Mouse (Mus musculus) kidney, postnatal 36 days (tissue): Measurements from ENCODE around the gene Nphp1.

ENCODE experiments used
- DNase-seq, 2 experiments: peaks; one replicate each; pipeline ENCODE4 v3.0.0; 2021 to 2022; ENCODE audit warnings: mixed read lengths in 2 of 2

The Nphp1 gene

DNA sequence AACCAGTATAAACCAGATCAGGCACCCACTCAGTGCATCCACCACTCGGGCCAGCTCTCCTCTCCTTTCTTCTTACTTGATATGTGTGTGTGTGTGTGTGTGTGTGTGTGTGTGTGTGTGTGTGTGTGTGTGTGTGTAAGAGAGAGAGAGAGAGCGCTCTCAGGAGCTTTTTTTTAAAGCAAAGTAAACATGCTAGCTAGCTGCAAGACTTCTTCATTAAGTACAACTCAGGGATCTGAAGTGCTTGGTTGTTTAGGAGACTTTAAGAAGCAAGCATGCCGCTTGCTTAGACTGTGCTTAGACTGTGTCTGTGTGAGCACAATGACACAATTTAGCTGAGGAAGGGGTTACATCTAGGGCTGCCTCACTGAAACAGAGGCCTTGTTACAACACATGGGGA, 46.1 kb downstream of the Nphp1 start:
- no peak for DNase-seq

DNA sequence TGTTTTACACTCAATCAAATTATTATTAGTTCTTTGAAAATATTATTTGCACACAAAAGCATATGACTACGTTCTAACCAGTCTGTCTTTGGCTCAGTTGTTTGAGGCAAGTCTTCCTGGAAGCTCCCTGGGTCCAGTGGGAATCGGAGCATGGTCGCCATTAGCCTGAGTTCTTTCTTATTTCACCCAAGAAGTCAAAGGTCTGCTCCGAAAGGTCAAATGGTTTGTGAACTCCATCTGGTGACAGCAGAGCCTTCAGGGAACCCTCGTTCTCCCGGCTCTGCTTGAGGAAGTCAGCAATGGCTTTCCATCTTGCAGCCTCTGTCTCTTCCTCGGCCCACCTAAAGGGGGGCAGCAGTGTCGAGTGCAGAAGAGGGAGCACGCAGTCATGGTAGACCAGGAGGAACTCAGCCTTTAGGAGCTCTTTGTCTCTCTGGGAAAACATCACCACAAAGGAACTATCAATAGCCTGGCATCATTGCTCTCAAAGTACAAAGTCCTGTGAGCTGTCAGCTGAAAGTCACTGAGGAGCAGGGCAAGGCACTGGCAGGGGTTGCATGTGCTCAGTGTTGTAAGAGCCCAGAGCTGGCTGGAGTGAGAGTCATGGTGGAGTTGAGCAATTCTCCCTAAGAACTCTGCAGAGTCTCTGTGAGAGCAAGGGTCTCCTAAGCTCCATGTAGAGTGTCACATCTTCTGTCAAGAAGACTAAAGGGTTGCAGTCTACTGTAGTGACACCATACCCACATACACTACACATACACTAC, 47.8 kb downstream of the Nphp1 start:
- DNase-seq: no peak

DNA sequence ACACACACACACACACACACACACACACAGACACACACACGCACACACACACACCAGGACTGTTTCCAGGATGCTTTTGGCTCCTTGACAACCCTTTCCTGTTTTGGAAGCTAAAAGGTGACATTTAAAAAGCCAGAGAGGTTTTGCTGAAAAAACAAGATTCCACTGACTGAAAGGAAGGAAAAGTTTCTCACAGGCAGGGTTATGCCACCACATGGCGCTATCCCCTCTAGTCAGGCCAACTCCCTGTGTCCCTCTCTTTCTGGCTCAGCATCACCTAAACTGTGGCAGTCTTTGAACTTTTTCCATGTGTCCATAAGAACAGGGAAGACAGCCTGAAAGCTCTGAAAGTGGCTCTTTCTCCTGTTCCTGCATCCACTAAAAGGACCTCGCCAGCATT, 50.8 kb downstream of the Nphp1 start:
- peak; percentile 13 to 18 for DNase-seq

DNA sequence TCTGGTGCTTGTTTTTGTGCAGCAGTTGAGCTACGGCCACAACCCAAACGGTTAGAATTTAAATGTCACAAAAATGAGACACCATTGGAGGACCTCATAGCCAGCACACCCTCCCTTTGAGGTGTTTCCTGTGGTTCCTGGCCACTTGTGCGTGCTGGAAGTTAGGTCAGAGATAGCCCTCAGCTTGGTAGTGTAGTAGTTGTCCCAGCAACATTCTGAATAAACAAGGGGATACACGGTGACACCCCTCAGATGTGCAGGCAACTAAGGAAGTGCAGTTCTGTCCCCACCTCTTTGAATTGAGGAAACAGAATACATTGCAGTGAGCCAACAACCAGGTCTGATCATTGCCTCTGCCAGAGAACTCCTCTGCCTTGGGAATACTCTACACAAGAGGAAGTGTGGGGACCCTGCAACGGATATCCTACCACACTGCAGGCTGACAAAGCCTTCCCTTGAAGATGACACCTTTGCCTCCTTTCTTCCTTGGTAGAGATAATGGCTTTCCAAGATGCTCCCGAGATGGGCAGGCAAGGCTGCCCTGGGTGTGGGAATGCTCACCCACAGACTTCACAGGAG, 52.0 kb downstream of the Nphp1 start:
- peak; percentile 13 to 22 for DNase-seq

DNA sequence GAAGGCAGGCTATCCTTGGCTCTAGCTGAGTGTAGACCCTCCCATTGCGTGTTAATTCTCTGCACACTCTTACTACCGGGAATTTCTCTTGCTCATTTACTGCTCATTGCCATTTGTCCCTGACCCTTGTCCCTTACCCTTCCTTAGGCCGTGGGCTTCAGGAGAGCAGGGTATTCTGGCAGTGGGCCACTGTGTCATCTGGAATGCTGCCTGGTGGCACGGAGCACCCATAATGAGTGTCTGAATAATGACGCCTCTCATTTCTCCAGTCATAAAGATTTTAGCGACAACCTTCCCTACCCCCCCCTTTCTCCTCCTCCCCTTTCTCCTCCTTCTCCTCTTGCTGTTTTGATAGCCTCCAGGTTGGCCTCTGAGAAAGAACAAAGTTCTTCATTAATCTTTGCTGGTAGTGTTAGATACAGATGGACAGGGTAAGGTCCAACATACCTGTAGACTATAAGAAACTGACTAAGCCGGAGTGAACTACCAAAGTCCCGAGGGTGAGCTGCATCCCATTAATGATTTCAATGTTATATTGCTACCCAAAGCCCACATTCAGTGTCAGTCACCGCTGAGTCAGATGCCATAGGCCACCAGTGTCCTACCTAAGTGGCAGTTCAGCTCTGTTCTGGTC, 53.1 kb downstream of the Nphp1 start:
- peak in 1 of 2 experiments; percentile 49 for DNase-seq

DNA sequence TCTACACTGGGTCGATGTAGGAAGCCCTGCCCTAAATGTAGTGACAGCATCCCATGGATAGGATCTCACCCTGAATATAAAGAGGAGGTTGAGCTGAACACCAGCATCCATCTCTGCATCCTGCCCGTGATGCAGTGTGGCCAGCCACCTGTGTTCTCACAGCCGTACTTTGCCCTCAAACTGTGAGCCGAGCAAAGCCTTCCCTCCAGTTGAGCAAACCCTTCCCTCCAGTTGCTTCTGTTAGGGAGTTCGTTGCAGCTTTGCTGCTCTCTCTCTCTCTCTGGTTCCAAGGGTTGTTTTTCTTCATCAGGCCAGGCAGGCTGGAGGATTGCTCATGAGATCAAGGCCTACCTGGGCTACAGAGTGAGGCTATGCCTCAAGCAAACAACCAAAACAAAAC, 53.8 kb downstream of the Nphp1 start:
- peak in 1 of 2 experiments; percentile 16 for DNase-seq

DNA sequence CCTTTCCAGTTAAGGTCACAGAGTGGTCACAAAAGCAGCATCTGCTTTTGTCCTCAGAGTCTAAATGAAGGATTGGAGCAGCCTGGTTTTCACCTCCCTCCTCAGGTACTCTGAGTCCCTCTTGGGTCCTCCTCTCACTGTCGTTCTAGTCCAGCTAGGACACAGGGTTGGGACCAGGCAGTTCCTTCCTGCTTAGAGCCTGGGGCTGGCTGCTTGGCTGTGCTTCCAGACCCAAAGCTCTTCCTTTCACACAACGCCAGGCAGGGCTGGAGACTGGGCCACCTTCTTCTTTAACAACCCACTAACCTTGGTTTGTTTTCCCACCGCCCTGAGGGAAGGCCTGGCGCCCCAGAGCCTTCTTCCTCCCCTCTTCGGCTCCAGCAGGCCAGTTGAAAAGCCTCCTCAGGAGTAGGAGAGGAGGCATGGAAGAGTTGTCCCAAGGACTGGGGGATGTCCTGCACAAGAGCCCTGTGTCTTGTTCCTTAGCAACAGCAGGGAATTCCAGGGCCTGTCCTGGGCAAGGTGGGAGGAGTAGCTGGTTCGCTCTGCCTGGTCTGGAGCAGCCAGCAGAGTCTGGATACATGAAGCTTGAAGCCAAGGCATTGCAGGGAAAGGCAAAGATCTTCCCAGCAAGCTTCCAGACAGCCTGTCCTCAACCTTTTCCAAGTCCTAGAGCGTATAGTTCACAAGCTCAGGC, 58.2 kb downstream of the Nphp1 start:
- DNase-seq: peak in 1 of 2 experiments; percentile 18

DNA sequence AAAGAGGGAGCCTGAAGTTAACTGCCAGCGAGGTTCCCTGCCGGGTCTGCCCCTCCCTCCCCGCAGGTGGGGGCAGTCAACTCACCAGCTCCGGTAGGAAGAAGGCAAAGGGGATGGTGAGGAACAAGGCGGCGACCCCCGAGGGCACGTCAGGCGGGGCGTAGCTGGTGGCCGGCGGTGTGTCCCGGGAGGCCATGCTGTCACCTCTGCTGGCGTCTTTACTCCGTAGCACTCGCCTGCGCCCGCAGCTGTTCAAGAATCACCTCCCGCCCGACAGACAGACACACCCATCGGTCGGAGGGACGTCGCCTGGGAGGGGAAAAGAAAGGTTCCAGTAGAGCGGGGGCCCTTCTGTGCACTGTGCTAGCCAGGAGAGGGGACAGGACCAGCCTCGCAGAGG, 59.0 kb downstream of the Nphp1 start, which contains the start of gene Mall:
Gene Mall, minus strand, starts transcription at position 262 of the 400 bp plus-strand sequence.
- DNase-seq: peak in 1 of 2 experiments; percentile 18

DNA sequence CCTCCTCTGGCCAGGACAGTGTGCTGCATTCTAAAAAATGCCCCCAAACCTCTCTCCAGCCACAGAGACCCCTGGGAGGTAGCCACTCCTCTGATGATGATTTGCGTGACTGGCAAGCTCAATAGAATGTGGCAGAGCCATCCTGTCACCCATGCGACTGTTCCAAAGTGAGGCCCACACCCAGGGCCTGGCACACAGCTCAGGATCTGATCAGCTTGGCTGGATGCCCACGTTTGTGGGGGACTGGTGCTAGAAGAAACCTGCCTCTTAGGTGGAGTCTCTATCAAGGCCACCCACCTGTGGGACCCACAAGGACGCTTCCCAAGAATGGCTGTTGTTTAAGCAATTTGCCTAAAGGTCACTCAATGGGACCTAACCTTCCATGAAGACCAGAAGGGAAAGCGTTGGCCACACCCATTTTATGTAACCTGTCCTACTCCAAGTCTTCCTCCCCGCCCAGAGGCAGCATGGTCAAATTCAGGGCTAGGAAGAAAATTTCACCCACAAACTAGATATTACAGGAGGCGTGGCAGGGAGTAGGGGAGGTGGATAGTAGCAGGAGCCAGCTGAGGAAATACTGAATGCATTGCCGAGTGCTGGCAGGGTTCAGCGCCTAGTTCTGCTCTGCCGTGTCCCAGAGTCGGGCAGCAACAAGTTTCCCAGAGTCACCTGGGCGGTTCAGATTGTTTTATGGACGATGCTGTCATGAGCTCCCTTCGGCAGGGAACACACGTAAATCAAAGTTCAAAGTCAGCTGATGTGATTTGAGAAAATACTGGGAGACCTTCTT, 59.8 kb downstream of the Nphp1 start:
- DNase-seq: no peak

DNA sequence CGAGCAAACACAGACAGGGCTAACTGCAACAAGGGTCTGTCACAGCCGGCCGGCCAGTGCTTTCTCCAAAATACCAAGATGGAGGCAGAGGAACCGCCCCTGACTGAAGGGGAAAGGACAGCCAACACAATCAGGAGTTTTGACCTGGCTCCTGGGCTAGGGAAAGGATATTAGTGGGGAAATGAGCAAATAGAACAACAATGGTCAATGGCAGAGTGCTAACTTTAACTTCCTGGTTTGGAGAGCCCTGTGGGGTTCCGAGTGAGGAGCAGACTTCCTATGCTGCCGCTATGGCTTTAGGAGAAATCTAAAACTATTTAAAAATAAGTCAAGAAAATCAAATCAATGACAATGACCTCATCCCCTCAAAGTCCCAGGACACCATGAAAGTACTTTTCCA, 60.6 kb downstream of the Nphp1 start:
- DNase-seq: no peak

DNA sequence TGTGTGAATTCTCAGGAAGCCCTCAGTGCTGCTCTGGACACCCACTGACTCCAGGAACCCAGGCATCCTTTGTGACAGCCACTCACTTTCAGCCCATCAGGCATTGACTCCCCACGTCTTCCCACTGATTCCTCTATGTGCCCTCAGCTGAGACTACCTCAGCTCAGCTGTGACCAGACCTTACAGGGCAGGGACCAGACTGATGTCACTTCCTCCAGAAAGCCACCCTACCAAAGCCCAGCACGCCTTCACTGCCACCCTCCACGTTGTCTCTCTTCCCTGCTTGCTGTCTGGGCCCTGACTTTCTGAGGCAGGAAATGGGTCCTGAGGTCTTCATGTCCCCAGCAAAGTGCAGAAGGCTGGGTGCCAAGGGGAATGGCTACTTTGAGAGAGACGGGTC, 65.5 kb downstream of the Nphp1 start:
- DNase-seq: no peak

DNA sequence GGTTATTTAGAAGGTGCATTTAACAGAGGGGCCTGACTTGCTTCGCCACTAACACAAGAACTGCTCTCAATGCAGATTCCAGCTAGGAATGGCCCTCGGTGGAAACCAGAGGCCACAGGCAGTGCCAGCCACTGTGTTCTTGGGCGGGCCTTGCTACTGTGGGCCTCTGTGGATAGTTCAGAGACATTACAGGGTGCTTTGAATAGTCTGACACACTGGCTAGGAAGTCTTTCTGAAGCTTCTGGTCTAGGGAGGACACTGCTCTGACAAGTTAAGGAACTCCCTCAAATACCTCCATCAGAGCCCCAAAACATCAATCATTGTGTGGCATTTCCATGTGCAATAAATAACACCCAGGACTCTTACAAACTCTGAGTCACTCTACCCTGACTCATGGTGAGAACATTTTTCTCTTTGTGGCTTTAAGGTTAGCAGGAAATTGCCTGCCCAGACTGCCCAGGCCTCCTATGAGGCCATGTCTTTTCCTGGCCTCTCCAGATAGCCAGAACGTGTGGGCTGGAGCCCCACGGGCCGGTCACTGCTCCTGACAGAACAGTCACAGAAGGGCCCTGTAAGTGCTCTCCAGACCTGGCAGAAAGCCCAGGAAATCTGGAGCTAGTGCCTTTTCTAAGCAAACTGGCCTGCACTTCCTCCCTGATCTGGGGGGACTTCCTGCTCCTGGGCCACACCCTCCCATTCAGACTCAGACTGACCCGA, 66.4 kb downstream of the Nphp1 start:
- peak; percentile 86 to 88 for DNase-seq

DNA sequence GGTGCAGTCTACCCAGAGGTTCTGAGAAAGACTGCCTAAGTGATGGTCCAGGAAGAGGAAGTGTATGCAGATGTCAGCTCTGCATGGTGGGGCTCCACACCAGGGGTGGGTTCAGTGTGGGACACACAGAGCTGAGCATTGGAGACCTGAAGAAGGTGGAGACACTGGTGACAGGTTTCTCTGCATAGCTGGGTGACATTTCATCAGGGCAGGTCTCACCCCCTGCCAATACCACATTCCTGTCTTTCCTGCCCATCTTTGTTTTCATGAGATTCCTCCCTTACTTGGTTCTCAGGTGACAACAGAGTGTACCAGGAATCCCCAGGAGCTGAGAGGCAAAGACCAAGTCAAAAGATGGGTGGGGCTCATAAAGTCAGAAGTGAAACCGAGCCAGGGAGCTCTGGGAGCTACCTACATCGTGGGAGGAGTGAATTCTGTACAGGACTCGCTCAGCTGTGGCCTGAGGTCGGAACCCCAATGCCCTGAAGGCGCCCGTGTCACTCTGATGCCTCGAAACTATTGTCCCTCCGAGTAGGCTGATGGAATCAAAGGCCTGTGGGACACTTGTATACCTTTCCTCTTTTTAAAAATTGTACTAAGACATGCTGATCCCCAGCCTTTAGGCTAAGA, 69.7 kb downstream of the Nphp1 start:
- DNase-seq: no peak

DNA sequence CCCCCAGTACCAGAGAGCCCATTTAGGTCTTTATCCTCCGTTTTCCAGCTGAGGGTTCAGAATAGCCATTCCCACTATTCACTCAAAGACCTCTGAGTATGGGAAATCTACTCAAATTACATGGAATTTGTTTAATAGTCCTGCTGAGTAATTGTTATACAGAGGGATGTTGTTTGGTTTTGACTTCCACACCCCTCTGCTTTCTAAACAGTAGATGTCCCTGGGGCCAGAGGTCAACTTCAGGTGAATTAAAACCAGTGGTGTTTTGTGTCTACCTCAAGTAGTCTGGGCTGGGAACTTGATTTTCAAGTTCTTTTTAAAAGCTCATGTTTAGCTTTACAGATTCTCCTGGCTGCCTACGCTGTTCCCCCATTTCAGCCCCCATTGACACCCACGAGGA, 74.0 kb downstream of the Nphp1 start:
- DNase-seq: no peak

DNA sequence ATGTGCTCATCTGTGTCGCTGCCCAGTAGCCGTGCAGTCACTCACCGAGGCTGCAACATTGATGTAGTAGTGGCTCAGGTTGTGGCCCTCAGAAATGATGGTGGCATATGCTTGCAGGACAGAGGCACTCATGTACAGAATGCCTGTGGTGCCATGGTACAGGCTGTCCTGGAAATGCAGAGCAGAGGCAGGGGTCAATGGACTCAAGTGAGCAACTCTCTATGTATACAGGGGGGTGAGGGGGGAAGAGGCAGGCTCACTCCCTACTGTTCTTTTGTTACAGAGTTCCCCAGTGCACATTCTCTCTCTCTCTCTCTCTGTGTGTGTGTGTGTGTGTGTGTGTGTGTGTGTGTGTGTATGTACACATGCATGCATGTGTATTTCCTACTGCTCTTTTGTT, 79.9 kb downstream of the Nphp1 start:
- DNase-seq: no peak

DNA sequence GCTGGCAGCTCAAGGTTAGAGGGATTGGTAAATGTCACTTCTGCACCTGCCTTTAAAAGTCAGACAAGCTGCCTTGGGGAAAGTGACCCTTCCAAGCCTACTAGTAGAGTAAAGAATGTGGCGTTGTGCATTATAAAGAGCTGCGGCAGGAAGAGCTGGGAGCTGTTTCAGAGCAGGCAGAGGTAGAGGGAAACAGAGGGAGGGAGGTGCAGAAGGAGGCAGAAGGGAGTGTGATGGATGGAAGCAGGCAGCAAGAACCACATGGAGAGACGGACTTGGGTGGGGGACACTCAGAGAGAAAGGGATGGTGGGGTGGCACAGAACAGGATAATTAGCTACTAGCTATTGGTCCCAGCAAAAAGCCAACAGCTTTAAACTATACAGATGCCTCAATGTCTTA, 80.6 kb downstream of the Nphp1 start:
- DNase-seq: no peak

DNA sequence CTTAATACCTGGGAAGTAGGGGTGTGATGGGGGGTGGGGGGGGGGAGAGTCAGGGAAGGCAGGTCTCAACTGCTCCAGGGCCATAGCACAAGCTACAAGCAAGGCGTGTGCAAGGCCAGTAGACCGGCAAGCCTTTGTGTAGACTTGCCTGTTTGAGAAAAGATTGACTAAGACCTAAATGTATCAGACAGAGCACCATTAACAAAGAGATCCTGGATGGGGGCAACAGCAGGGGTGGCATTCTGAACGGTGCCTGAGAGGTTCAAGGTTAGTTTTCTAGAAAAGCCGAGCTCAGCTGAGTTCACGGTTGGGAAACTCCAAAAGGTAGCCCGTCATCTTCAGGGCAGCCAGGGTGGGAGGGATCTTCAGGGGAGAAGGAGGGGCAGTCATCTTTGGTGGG, 83.4 kb downstream of the Nphp1 start:
- no peak for DNase-seq
